Mouse (Mus musculus): ENCODE measurements around the gene AC170998.1. TPM values are rescaled to one million over a fixed set of nuclear protein-coding genes. Genes with fewer than 3 reads are reported as not detected.
A peak's percentile ranks its signal among the peaks of the same experiment; 100 is the strongest.

Gene AC170998.1
- polyA plus RNA-seq, 1 experiment from 2014 or later: 2.1 TPM

DNA sequence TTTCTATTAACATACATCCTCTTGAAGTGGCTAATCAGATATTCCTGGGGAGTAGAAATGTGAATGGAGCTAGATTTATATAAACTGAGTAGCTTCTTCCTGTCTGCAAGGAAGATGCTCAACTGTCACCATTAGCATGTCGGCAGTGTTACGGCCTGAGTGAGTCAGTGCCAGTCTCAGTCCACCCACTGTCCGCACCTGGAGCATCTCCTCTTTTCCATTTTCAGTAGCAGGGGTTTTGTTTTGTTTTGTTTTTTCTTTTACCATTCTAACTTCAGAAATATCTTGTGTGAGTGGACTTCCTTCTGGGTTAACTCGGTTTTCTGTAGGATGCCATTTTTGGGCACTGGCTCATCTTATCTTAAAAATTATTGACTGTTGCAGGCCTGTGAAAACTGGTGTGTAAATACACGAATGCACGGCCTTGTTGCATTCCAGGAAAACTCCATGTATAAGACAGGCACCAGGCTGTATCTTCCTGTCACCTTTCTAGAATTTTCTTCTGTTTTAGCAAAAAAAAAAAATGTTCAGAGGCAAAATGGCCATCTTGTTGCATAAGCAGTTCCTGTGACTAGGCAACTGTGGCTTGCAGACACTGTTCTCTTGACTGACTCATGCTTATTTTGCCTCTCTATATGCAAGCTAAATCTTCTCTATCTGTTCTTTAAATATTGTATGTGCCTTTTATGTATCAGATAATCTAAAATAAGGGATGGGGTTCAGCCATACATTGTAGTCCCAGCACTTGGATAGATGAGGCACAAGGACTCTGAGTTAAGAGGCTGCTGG, 9.6 kb downstream of the AC170998.1 start:
- DNase-seq (ENCODE audit: low spot score): no peak
- Histone ChIP-seq H3K9ac (ENCODE audit: low read length) (no peak overlapping the region), H3K27ac (replicated peaks; ENCODE audit: low read depth, low read length) (no peak overlapping the region), H3K4me3 (ENCODE audit: low read depth, low read length) (no peak overlapping the region), H3K4me1 (ENCODE audit: control insufficient read depth, insufficient read depth, low read length) (no peaks in the 10 kb centered on the region), H3K27me3 (ENCODE audit: control insufficient read depth, insufficient read depth, low read length) (no peaks in the 10 kb centered on the region), H3K4me2 (ENCODE audit: low read depth, severe bottlenecking) (no peak overlapping the region), H3K9me3 (ENCODE audit: control insufficient read depth, low read length) (no peaks in the 10 kb centered on the region), H3K36me3 (ENCODE audit: control insufficient read depth, insufficient read depth, low read length) (peaks cover 16% of the 10 kb centered on the region)
- 94% methylated on average over 6 of the region's 6 CpGs for WGBS
- ATAC-seq (ENCODE audit: insufficient number of reproducible peaks, low FRiP score, low TSS enrichment, low read depth): no peak

- H3K27ac ChIP-seq (replicated peaks; ENCODE audit: low read depth, low read length): no peak overlapping the region
- H3K4me1 ChIP-seq (ENCODE audit: control insufficient read depth, insufficient read depth, low read length): no peaks in the 10 kb centered on the region
- H3K27me3 ChIP-seq (ENCODE audit: control insufficient read depth, insufficient read depth, low read length): no peaks in the 10 kb centered on the region
- no peak overlapping the region for H3K4me3 ChIP-seq (ENCODE audit: low read depth, low read length)
- ATAC-seq (ENCODE audit: insufficient number of reproducible peaks, low FRiP score, low TSS enrichment, low read depth) (no peak), DNase-seq (ENCODE audit: low spot score) (no peak)
- peaks cover 14% of the 10 kb centered on the region; the same call in 1 of the 2 replicates for H3K36me3 ChIP-seq (ENCODE audit: control insufficient read depth, insufficient read depth, low read length)
- H3K9me3 ChIP-seq (ENCODE audit: control insufficient read depth, low read length): no peaks in the 10 kb centered on the region
- H3K9ac ChIP-seq (ENCODE audit: low read length): no peak overlapping the region
- WGBS: 88% methylated on average over 4 of the region's 4 CpGs
- H3K4me2 ChIP-seq (ENCODE audit: low read depth, severe bottlenecking): no peak overlapping the region
Observed at GRCm38 (mm10) chr17:28736486-28736885, 10.6 kb downstream of the AC170998.1 start.

DNA sequence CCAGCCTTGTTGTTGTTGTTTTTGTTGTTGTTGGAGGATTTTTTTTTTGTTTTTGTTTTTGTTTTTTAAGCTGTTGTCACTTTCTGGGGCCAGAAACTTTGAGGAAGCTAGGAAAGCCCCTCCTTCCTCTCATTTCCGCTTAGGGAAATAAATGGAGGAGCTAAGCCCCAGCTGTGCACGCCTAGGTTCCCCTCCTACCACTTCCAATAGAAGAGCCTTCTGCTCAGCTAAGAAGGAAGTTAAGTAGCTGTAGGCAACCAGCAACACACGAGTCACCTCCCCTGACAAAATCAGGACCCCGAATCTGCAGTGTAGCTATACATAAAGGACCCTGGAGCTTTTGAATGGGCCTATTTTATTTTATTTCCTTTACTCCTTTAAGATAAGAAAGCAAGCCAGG, 12.1 kb downstream of the AC170998.1 start:
- no peak for DNase-seq (ENCODE audit: low spot score)
- no peak for ATAC-seq (ENCODE audit: insufficient number of reproducible peaks, low FRiP score, low TSS enrichment, low read depth)
- H3K4me2 ChIP-seq (ENCODE audit: low read depth, severe bottlenecking): no peak overlapping the region
- H3K4me3 ChIP-seq (ENCODE audit: low read depth, low read length): no peak overlapping the region
- no peaks in the 10 kb centered on the region for H3K9me3 ChIP-seq (ENCODE audit: control insufficient read depth, low read length)
- no peak overlapping the region for H3K9ac ChIP-seq (ENCODE audit: low read length)
- no peak overlapping the region for H3K27ac ChIP-seq (replicated peaks; ENCODE audit: low read depth, low read length)
- no peaks in the 10 kb centered on the region for H3K27me3 ChIP-seq (ENCODE audit: control insufficient read depth, insufficient read depth, low read length)
- peaks cover 11% of the 10 kb centered on the region; the same call in 1 of the 2 replicates for H3K36me3 ChIP-seq (ENCODE audit: control insufficient read depth, insufficient read depth, low read length)
- 89% methylated on average over 4 of the region's 4 CpGs for WGBS
- no peaks in the 10 kb centered on the region for H3K4me1 ChIP-seq (ENCODE audit: control insufficient read depth, insufficient read depth, low read length)

DNA sequence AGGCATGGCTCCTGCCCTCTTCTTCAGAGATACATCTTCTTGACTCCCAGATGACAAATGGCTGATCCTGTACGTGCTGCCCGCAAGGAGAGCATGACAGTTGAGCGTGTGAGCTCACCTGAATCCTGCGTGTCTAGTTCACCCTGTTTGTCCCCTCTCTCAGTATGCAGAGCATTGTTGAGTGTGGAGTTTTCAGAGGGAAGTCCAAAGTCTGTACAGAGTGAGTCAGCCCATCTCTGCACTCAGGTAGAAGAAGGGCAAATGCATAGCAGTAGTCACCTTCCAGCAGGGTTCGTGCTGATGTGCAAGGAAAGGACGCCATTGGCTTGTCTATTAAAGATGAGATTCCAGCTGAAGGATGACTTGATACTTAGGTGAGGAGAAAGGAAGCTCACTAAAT, 13.4 kb downstream of the AC170998.1 start:
- no peaks in the 10 kb centered on the region for H3K9me3 ChIP-seq (ENCODE audit: control insufficient read depth, low read length)
- peaks cover 22% of the 10 kb centered on the region; the same call in 1 of the 2 replicates for H3K36me3 ChIP-seq (ENCODE audit: control insufficient read depth, insufficient read depth, low read length)

GRCm38 (mm10) chr17:28743145-28743866, 17.4 kb downstream of the AC170998.1 start:
- no peak for ATAC-seq (ENCODE audit: insufficient number of reproducible peaks, low FRiP score, low TSS enrichment, low read depth)
- H3K9ac ChIP-seq (ENCODE audit: low read length): no peak overlapping the region

More for the DNA sequence above, 13.4 kb downstream of the AC170998.1 start:
- no peak overlapping the region for H3K27ac ChIP-seq (replicated peaks; ENCODE audit: low read depth, low read length)
- ATAC-seq (ENCODE audit: insufficient number of reproducible peaks, low FRiP score, low TSS enrichment, low read depth): no peak
- 94% methylated on average over 6 of the region's 6 CpGs for WGBS
- no peaks in the 10 kb centered on the region for H3K4me1 ChIP-seq (ENCODE audit: control insufficient read depth, insufficient read depth, low read length)
- no peak overlapping the region for H3K9ac ChIP-seq (ENCODE audit: low read length)
- no peaks in the 10 kb centered on the region for H3K27me3 ChIP-seq (ENCODE audit: control insufficient read depth, insufficient read depth, low read length)
- no peak overlapping the region for H3K4me3 ChIP-seq (ENCODE audit: low read depth, low read length)
- no peak overlapping the region for H3K4me2 ChIP-seq (ENCODE audit: low read depth, severe bottlenecking)
- no peak for DNase-seq (ENCODE audit: low spot score)

DNA sequence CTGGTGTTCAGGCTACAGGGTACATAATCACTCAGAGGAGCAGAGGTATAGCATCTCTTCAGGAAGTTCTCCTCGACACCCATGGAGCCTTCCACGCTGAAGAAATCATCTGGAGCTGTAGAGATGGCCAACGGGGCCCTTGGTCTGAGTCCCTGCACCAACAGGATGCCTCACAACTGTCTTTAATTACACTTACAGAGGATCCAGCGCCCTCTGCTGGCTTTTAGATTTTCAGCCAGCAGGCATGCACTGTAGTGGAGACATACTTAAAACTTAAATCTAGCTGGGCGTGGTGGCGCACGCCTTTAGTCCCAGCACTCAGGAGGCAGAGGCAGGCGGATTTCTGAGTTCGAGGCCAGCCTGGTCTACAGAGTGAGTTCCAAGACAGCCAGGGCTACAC, 18.0 kb downstream of the AC170998.1 start:
- ATAC-seq (ENCODE audit: insufficient number of reproducible peaks, low FRiP score, low TSS enrichment, low read depth) (no peak), DNase-seq (ENCODE audit: low spot score) (peak; percentile 37)
- 91% methylated on average over 9 of the region's 9 CpGs for WGBS
- Histone ChIP-seq H3K36me3 (ENCODE audit: control insufficient read depth, insufficient read depth, low read length) (peaks cover 28% of the 10 kb centered on the region; the same call in 1 of the 2 replicates), H3K4me1 (ENCODE audit: control insufficient read depth, insufficient read depth, low read length) (no peaks in the 10 kb centered on the region), H3K9ac (ENCODE audit: low read length) (no peak overlapping the region), H3K4me2 (ENCODE audit: low read depth, severe bottlenecking) (no peak overlapping the region), H3K27me3 (ENCODE audit: control insufficient read depth, insufficient read depth, low read length) (no peaks in the 10 kb centered on the region), H3K27ac (replicated peaks; ENCODE audit: low read depth, low read length) (no peak overlapping the region), H3K9me3 (ENCODE audit: control insufficient read depth, low read length) (no peaks in the 10 kb centered on the region), H3K4me3 (ENCODE audit: low read depth, low read length) (no peak overlapping the region)

More at GRCm38 (mm10) chr17:28743145-28743866, 17.4 kb downstream of the AC170998.1 start:
- no peak overlapping the region for H3K27ac ChIP-seq (replicated peaks; ENCODE audit: low read depth, low read length)
- no peak for DNase-seq (ENCODE audit: low spot score)
- H3K27me3 ChIP-seq (ENCODE audit: control insufficient read depth, insufficient read depth, low read length): no peaks in the 10 kb centered on the region
- no peak overlapping the region for H3K4me2 ChIP-seq (ENCODE audit: low read depth, severe bottlenecking)
- H3K9me3 ChIP-seq (ENCODE audit: control insufficient read depth, low read length): no peaks in the 10 kb centered on the region
- H3K36me3 ChIP-seq (ENCODE audit: control insufficient read depth, insufficient read depth, low read length): peaks cover 25% of the 10 kb centered on the region; the same call in 1 of the 2 replicates
- H3K4me1 ChIP-seq (ENCODE audit: control insufficient read depth, insufficient read depth, low read length): no peaks in the 10 kb centered on the region
- no peak overlapping the region for H3K4me3 ChIP-seq (ENCODE audit: low read depth, low read length)
- 94% methylated on average over 11 of the region's 11 CpGs for WGBS

DNA sequence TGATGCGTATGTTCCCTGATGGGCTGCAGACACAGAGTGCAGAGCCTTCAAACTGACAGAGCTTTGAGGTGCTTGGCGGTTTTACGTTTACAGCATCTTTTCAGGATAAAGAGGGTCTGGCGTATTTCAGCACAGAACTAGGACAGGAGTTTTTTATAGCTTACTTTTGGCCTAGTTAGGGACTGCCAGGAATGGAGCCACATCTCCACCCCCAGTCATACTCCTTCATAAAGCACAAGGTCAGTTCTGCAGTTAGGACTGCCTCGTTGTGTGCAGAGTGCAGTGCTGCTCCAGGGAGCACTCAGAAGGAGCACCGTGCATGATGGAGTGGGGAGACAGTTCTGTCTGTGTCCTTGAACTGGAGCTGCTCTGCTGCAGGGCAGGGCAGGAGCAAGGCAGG, 19.9 kb downstream of the AC170998.1 start:
- Histone ChIP-seq H3K9ac (ENCODE audit: low read length) (no peak overlapping the region), H3K4me1 (ENCODE audit: control insufficient read depth, insufficient read depth, low read length) (no peaks in the 10 kb centered on the region), H3K9me3 (ENCODE audit: control insufficient read depth, low read length) (no peaks in the 10 kb centered on the region), H3K4me3 (ENCODE audit: low read depth, low read length) (no peak overlapping the region), H3K4me2 (ENCODE audit: low read depth, severe bottlenecking) (no peak overlapping the region), H3K27ac (replicated peaks; ENCODE audit: low read depth, low read length) (no peak overlapping the region), H3K36me3 (ENCODE audit: control insufficient read depth, insufficient read depth, low read length) (peaks cover 17% of the 10 kb centered on the region; the same call in 1 of the 2 replicates), H3K27me3 (ENCODE audit: control insufficient read depth, insufficient read depth, low read length) (no peaks in the 10 kb centered on the region)
- ATAC-seq (ENCODE audit: insufficient number of reproducible peaks, low FRiP score, low TSS enrichment, low read depth) (no peak), DNase-seq (ENCODE audit: low spot score) (no peak)
- 83% methylated on average over 6 of the region's 6 CpGs for WGBS

DNA sequence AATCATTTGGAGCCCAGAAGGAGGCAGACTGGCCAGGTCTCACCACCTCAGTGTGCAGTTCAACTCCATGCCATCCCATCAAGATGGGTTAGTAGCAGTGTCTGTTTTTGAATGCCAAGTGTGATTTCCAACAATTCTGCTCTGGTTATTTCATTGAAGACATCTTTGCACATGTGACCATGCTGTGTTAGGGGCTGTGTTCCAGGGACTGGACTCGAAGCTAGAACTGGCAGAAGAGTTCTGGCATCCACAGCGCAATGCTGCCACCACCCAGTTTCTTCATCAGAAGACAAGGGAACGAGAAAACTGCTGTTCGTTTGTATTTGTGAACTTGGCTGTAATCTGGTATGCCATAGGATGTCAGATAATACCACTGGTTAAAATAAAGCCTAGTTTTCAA, 22.1 kb downstream of the AC170998.1 start:
- no peaks in the 10 kb centered on the region for H3K9me3 ChIP-seq (ENCODE audit: control insufficient read depth, low read length)
- no peak overlapping the region for H3K4me3 ChIP-seq (ENCODE audit: low read depth, low read length)
- ATAC-seq (ENCODE audit: insufficient number of reproducible peaks, low FRiP score, low TSS enrichment, low read depth) (no peak), DNase-seq (ENCODE audit: low spot score) (no peak)
- no peaks in the 10 kb centered on the region for H3K4me1 ChIP-seq (ENCODE audit: control insufficient read depth, insufficient read depth, low read length)
- peaks cover 16% of the 10 kb centered on the region; the same call in 1 of the 2 replicates for H3K36me3 ChIP-seq (ENCODE audit: control insufficient read depth, insufficient read depth, low read length)
- H3K4me2 ChIP-seq (ENCODE audit: low read depth, severe bottlenecking): no peak overlapping the region
- WGBS: 94% methylated on average over 4 of the region's 4 CpGs
- no peak overlapping the region for H3K9ac ChIP-seq (ENCODE audit: low read length)
- no peaks in the 10 kb centered on the region for H3K27me3 ChIP-seq (ENCODE audit: control insufficient read depth, insufficient read depth, low read length)
- H3K27ac ChIP-seq (replicated peaks; ENCODE audit: low read depth, low read length): no peak overlapping the region

Data from limb, embryonic 11.5 days (tissue).